Mouse (Mus musculus): ENCODE data around the gene Vsx1.

Vsx1 gene

DNA sequence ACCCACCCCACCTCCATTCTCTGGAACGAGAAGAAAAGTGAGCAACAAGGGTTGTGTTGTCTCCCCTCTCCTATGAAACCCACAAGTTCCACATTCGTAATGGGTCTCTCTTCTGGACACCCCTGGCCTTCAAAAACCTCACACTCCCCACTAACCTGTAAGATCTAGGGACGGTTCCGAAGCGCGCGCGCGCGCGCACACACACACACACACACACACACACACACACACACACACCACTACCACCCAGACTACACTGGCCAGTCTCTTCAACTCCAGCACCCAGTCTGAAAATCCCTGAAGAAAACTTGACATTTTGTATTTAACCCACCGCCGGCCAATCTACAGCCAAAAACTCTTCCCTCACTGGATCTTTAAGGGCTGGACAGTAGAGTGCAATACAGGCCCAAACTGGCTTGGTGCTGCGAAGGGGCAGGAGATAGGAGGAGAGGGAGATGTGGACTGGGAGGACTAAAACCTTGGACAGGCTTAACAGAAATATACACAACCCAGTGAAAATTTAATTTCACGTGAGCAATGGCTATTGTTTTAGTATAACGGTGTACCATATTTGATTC is at the start of gene Vsx1:
Gene Vsx1 (minus strand): TSS at position 138 of the 578 bp plus-strand sequence.
- DNase-seq (ENCODE audit: low spot score): no peak

DNA sequence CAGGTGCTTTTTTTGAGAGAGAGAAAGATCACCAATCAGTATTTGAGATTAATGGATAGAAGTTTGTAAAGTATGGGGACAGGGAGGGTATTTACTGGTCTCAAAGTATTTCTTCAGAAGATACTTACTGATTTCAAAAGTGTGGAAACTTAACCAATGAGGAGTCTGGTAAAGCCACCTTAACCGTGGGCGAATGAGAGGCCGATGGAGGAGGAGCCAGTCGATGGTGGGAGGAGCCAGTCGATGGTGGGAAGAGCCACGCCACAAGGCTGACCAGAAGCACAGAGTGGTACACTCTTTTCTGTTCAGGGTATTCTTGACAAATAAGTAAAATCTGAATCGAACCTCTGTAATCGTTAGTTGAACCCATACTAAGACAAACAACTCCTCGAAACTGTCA is 48.7 kb upstream of the Vsx1 start:
- no peak for DNase-seq (ENCODE audit: low spot score)

DNA sequence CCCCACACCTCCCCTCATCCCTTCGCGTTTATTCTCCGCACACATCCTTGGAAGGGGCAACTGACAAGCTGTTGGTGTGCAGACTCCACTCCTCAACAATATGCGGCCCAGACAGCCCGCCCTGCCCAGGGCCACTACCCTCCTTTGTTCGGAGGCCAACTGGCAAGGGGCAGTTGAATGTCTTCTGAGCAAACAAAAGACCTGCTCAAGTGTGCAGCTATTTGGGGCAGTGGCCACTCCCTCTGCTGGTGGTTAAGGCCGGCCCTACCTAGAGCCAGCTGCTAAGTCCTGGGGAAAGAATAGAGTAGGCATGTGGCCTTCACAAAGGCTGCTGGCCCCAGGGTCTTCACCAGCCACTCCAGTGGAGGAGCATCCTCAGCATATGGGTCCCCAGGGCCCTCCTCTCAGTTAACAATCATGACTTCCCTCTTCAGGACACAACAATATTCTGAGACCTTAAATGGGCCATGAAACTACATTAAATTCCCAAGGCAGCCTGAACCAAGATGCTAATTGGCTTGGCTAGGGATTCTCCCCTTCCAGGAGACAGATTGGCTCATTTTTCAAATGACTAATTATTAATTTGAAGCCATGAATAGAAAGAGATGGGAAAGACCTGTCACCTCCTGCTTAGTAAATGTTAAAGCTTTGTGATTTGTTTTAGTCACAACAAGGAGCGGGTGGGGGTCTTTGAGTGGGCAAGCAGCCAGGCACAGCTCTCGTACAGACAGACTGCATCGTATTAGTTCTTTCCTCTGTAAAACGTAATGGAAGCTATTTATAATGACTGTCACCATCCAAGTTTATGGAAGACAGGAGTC is 46.8 kb upstream of the Vsx1 start:
- no peak for DNase-seq (ENCODE audit: low spot score)

DNA sequence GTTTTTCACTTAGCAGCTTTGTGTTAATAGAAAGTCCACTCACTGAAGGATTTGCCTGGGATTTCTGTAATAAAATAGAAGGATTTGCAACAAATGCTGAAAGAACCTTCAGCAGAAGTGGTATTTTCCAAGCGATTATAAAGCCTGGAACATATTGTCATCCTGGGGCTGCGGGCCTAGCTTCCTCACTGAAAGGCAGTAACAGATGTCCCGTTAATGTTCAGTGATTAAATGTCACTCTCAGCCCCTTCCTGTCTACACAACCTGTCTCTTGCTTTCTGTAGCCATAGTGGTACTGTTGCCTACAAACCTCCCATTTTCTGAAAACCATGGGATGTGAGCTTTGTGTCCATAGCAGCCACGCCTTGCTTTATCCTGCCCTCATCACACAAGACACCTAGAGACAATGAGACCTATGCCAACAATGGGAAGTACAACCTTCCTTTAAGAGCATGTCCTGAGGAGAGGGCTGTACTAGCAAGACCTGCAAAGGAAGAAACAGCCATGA is 23.1 kb upstream of the Vsx1 start:
- no peak for DNase-seq (ENCODE audit: low spot score)

DNA sequence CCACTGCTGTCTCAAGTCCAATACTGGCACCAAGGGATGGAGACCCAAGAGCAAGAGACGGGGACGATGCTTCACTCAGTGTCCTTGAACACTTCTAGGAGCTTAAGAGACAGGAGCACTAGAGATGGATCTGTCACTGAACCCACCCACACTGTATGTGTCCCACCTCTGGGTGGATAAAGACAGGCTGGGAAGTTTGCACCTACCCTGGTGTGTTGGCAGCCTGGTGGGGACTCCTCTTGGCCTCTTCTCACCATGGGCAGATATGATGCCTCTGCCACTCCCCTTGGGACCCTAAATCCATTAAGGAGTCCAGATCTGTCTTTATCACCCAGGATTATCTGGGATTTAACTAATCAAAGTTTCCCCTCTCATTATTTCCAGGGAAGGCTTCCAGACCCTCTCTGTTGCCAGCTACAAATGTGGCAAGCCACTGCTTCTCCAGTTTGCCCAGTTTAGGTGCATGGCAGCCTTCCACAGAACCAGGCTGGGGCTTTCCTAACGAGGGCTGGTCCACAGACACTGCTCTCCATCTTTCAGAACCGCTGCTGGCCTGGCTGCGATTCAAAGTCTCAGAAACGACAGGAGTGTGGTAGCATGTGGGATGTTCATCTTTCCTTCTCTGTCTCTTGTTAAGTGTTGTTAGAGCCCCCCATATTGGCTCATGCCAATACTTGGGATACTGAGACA is 2.5 kb upstream of the Vsx1 start:
- DNase-seq (ENCODE audit: low spot score): no peak

DNA sequence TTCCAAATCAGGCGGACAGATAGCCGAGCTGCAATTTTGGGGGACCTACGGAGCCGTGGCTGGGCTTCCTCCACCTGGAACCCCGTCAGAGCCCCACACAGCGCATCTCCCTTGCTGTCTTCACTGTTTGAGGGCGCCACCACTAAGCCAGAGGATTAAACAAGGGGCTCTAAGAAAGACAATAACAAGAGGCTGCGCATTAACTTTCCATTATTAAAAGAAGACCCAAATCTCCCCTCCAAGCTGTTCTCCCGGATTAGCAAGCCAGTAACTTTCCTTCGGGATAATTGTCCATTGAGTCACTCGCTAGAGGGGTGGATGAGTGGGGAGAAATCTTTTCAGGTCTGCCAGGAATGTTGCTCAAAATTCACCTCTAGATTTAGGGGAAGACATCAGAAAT is 1.1 kb upstream of the Vsx1 start:
- DNase-seq (ENCODE audit: low spot score): no peak

DNA sequence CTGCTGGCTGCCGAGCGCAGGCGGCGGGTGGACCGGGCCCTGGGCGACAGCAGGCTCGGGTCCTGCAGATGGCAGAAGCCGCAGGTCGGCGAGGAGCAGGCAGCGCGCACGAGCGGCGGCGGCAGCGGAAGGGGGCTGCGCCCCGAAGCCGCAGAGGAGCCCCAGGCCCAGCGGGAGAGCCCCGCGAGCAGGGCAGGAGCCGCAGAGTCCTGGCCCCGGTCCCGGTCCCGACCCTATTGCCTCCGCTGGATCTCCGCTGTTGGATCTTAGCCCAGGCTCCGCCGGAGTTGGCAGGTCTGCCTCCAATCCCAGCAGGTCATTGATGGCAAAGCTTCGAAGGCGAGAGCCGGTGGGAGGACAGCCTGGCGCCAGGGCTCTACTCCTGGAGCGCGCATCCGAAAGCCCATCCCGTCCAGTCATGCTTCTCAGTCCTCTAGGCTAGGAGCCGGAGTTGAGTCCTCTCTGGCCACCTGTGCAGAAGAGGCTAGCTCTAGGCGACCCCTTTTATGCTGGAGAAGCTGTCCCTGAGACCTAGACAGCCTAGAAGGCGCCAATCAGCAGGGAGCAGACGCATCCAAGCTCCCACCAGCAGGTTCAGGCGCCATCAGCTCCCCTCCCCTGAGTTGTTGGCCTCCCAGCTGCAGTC is 496 bp downstream of the Vsx1 start:
- DNase-seq (ENCODE audit: low spot score): peak; percentile 25

DNA sequence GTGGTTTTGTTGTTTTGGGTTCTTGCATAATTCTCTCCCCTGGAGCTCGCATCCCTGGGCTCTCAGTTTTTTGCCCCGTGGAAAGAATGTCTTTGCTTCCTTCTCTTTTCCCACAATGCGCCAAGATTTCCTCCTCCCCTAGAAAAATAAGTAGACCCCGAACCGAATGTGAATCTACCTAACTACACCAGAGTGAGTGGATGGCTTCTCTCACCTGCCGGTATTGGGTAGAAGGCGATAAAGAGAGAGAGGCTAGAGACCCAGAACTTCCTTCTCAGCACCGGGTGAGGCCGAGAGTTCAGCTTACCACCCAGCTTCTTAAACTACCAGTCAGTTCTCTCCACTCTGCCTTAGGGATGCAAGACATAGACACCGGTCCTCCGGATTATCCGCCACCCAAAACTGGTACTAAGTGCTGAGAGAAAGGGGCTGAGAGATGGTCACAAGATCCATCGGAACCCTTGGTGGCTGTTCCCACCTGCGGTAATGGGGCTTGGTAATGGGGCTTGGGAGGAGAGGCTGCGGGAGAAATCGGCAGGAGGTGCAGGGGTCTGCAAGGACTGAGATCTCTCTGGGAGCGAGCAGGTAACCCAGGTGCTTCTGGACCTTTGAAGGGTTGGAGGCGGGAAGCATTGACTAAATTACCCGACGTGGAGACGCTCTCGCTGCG is 1.2 kb downstream of the Vsx1 start:
- no peak for DNase-seq (ENCODE audit: low spot score)

DNA sequence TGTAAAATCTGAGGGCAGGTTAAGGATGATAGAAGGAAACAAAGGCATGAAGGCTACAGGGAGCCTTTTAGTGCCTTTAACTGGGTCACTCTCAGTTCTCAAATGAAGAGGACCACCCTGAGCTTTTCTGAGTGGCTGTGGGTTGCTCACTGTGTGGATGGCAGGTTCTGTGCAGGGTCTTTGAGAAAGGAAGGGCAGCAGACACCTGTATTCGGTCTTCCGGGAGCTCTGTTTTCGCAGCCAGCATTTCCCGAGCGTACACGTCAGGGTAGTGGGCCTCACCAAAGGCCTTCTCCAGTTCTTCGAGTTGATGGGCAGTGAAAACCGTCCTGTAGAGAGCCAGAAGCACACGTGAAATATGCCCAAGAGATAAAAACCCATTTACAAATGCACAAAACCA is 3.8 kb downstream of the Vsx1 start:
- no peak for DNase-seq (ENCODE audit: low spot score)

DNA sequence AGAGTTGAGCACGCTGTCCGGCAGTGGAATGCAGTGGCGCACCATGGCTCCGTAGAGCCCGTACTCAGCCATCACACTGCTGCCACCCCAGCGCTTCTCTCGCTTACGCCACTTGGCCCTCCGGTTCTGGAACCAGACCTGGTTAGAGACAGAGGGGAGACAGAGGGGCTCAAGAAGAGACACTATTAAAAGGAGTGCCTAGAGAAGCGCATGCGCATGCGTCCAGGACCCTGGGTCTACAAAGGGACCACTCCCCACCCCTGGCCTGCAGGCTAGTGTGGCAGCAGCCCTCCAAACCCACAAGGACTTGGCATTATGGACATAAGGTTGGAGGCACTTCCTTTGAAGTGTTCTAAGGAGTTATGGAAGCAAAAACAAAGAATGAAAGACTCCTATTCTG is 4.7 kb downstream of the Vsx1 start:
- DNase-seq (ENCODE audit: low spot score): no peak

DNA sequence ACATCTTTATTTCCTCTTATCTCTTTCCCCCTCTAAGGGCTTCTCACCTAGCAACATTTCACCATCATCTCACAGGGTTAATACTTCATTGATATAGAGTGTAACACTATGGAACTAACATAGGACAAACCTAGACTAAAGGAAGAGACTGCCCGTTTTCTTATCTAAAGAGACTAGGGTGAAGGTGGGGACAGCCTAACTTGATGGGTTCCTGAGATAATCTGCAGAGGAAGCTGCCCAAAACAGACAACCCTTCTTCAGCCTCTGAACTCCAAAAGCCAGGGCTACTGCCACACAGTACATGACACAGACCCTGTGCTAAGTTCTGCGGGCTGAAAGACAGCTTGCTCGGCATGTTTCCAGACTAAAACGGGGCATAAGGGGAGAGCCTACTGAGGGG is 7.6 kb downstream of the Vsx1 start:
- no peak for DNase-seq (ENCODE audit: low spot score)

DNA sequence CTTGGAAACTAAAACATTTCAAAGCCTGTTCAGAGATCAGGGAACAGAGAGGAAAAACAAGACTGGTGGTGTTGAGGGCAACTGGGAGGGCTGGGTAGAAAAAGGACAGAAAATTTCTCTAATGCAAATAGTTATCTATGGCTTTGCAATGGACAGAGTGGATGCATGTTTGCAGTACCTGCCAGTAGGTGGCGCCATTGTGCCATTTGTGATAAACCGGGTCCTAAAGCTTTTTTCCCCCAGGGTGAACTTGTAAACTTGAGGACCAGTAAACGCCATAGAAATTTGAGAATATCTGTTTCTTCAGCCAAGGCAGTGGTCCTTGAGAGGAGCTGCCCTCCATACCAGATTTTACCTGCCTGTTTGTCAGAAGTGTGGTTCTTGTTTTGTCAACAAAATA is 10.8 kb downstream of the Vsx1 start:
- DNase-seq (ENCODE audit: low spot score): peak; percentile 71

DNA sequence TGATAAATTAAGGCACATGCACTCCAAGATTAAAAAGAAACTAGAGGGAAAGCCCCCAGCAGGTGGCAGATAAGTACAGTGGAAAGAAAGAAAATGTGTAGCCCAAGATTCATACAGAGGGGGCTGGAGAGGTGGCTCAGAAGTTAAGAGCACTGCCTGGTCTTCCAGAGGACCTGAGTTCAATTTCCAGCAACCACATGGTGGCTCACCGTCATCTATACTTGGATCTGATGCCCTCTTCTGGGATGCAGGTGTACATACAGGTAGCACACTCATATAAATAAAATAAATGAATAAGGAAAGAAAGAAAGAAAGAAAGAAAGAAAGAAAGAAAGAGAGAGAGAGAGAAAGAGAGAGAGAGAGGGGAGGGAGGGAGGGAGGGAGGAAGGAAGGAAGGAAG is 13.6 kb downstream of the Vsx1 start:
- DNase-seq (ENCODE audit: low spot score): no peak

DNA sequence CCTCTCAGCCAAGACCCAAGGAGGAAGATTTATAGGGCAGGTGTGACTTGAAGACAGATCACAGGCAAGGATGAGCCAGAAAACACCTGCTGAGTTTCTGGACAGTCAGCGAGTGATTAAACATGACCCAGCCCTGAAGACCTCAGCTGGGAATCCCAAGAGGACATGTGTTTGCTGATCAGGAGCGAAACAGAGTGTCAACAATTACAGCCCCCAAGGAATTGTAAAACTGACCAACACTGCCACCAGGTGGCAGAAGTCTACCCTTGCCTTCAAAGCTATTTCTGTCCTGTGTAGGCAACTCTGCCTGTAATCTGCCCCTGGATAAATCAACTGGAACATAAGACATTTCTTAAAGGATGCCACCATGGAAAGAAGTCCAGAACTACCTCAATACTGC is 14.3 kb downstream of the Vsx1 start:
- DNase-seq (ENCODE audit: low spot score): peak; percentile 54

DNA sequence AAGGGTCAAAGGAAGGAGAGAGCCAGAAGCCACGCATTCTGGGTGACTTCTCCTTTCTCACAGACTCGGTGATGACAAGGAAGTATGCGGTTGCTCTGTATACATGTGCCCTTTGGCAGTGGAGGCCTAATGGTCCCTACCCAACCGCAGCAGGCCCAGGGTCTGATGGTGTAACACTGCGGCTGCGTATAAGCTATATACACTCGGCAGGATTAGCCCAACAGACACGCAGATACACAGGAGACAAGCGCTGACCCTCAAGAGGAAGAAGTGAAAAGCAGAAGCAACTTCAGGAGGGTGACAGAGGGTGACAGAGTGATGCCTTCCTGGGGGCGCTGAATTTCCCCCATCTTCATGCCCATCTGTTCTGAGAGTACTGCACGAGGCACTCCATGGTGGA is 15.2 kb downstream of the Vsx1 start:
- DNase-seq (ENCODE audit: low spot score): no peak

DNA sequence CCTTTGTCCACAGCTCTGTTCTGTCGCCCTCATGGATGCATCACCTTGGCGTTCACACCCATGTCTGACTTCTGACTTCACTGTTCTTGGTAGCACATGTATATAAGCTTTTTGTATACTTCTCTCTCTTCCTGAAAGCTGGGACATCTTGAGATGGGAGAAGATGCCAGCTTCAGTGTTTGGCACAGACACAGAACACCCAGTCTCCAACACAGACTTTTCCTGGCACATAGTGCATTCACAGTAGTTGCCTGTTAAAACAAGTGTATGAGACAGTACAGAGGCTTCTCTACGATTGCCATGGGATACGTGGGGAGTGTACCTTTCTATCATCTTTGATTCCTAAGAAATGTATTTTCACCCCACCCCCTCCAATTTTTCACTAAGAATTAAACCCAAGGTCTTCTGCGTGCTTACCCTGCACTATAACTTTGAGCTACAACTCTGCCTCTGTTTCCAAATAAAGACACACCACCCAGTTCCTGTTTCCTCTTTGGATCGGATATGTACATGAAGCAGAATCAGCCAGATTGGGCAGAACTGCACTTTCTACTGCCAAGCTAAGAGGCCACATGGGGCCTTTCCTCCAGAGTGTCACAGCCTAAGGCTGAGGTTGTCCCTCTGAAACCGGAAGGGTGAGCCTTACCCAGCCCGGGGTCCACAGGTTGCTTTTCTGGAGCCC is 17.4 kb downstream of the Vsx1 start:
- no peak for DNase-seq (ENCODE audit: low spot score)

DNA sequence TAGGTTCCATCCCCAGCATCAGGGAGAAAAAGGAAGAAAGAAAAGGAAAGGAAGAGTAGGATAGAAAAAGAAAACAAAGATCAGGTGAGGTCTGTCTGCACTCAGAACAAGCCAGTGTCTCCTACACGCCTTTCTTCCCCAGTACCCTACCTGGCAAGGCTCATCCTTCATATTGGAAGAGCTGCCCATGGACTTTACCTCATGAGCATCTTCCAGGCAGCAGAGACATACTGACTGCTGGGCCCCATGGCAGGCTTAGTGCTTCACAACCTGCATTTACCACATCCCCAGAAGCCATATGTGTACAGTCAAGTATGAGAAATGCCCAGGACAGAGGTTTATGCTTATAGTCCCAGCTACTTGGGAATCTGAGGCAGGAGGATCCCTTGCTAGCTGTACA is 18.2 kb downstream of the Vsx1 start:
- DNase-seq (ENCODE audit: low spot score): no peak

DNA sequence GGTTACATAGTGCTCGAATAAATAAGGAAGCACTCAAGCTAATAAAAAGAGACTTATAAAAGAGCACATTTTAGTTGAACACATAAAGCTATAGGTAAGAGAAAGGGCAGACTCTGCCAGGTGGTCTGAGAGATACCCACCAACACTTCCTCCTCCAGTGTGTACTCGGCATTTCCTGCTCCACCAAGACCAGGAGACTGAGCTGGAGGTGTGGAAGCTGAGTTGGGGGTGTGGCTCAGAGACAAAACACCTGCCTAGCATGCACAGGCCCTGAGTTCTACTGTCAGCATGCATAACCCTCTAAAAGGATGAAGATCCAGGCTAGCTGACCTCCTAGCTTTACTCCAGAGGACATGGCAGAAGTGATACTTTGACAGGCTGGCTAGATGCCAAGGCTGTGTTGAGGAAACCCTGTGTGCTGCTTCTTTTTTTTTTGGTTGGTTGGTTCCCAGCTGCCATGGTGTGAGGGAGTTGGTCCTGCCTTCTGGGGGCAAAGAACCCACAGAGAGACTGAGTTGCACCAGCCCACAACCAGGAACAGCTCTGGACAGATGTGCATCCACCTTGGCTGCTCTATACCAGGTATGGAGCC is 19.6 kb downstream of the Vsx1 start:
- no peak for DNase-seq (ENCODE audit: low spot score)

DNA sequence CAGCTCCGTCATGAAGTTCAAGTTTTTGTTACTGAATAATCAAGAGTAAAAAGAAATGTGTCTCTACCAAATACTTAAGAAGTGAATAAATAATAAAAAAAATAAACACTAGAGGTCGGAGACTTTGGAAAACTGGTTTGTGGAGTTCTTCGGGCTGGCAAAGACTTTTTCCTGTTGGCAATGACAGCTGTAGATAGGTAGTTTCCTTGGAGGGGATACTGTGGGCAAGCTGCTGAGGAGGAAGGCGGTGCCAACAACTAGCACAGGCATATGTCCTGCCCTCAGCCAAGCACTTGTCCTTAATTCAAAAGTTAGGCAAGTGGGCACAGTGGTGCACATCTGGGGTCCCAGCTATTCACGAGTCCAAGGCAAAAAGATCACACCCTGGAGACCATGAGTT is 20.2 kb downstream of the Vsx1 start:
- peak; percentile 21 for DNase-seq (ENCODE audit: low spot score)

DNA sequence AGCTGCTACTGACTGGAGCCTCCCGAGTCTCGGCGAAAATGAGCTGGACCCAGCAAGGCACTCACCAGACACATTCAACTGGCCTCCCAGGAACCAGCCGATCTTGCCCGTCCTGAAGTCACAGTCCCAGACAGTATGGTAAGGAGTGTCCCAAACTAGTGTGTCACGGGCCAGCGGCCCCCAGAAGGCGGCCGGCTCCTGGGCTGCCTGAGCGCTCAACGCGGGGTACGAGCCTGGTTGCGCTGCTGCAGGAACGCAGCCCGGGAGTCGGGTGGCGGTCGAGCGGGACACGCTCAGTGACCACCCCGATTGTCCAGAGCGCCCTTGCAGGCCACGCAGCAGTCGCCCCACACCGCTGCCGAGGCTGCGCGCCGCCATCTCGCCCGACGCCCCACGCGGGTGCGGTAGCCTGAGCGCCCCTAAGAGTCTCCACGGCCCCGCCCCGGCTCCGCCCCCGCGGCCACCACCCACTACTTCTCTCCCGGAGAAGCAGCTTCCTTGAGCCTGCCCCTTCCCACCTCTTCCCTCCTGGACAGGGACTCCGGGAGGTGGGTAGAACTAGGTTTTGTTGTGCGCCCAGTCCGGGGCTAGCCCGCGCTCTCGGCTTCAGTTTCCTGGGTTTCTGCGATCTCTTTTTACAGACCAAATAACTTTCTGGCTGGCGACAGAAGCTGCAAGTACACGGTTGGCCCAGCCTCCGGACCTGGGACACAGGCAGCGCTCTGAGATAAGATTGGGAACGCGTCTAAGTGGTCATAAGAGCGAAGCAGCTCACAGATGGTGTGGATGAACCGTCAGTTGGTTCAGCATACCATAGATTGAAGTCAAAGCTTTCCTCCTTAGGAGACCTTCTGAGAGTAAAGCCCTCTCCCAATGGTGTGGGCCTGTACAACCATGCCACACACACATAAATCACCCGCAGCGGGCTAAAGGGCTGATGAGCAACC is 21.1 kb downstream of the Vsx1 start, which contains the start of gene Acss1:
Gene Acss1 (minus strand): TSS at position 681 of the 947 bp plus-strand sequence.
- DNase-seq (ENCODE audit: low spot score): peak; percentile 47
